Mouse (Mus musculus) megakaryocyte, embryonic 14.5 days (primary cell): ENCODE data around the gene Bcl2l13.

ENCODE experiments used
- FLI1 ChIP-seq: IDR thresholded peaks from 2 replicates; pipeline ENCODE4 v1.6.1; 2012; ENCODE audit warnings: low read length, inconsistent platforms, mixed read lengths
- GATA1 ChIP-seq: IDR thresholded peaks from 3 replicates; pipeline ENCODE4 v1.6.1; 2012; ENCODE audit warnings: mixed read lengths, low read length, inconsistent platforms, borderline replicate concordance

GRCm38 (mm10) chr6:120868824-120869223 is 32.8 kb downstream of the Bcl2l13 start:
- TF ChIP-seq GATA1: no peak
- no peak for TF ChIP-seq FLI1
